Mouse (Mus musculus) forebrain, embryonic 14.5 days (tissue): ENCODE measurements around the gene Cdh1. TPM values are rescaled to one million over a fixed set of nuclear protein-coding genes. Genes with fewer than 3 reads are reported as not detected.
A peak's percentile ranks its signal among the peaks of the same experiment; 100 is the strongest.

ENCODE experiments used
- ATAC-seq: fragments of 200-750 bp; cut with Nextera tagmentation; 2 replicates; pipeline ENCODE4 v1.8.0; 2017; ENCODE audit warnings: mild to moderate bottlenecking, moderate library complexity
- DNase-seq: peaks from one replicate; pipeline ENCODE4 v3.0.0-alpha.2; 2015; ENCODE audit warnings: low spot score
- H3K27ac ChIP-seq: fragments of 300-500 bp; sonication (generic); 2 replicates; pipeline ENCODE4 v1.5.1; 2014; ENCODE audit warnings: low read depth, mild to moderate bottlenecking, control low read depth, low read length, moderate library complexity
- H3K27me3 ChIP-seq: fragments of 300-500 bp; sonication (generic); replicated peaks from 2 replicates; pipeline ENCODE4 v1.6.1; 2014; ENCODE audit warnings: low read length, control low read depth, mixed read lengths; ENCODE audit not compliant: control insufficient read depth, insufficient read depth
- H3K36me3 ChIP-seq: fragments of 300-500 bp; sonication (generic); 2 replicates; pipeline ENCODE4 v1.6.1; 2014; ENCODE audit warnings: low read length, control low read depth; ENCODE audit not compliant: control insufficient read depth, insufficient read depth
- H3K4me1 ChIP-seq: fragments of 300-500 bp; sonication (generic); 2 replicates; pipeline ENCODE4 v1.6.1; 2014; ENCODE audit warnings: antibody characterized with exemption, low read length, control low read depth; ENCODE audit not compliant: control insufficient read depth, insufficient read depth
- H3K4me2 ChIP-seq: fragments of 300-500 bp; sonication (generic); 2 replicates; pipeline ENCODE4 v1.6.1; 2014; ENCODE audit warnings: mild to moderate bottlenecking, control low read depth, low read length
- H3K4me3 ChIP-seq: fragments of 300-500 bp; sonication (generic); 2 replicates; pipeline ENCODE4 v1.5.1; 2014; ENCODE audit warnings: low read depth, low read length, control low read depth
- H3K9ac ChIP-seq: fragments of 300-500 bp; sonication (generic); 2 replicates; pipeline ENCODE4 v1.6.1; 2014; ENCODE audit warnings: mild to moderate bottlenecking, low read length, control low read depth, moderate library complexity
- H3K9me3 ChIP-seq: fragments of 300-500 bp; sonication (generic); replicated peaks from 2 replicates; pipeline ENCODE4 v1.6.1; 2016; ENCODE audit warnings: low read length, control low read depth, mixed read lengths; ENCODE audit not compliant: control insufficient read depth
- WGBS: fragments of 180-500 bp; shearing (Covaris S2); extraction: QIAGEN DNeasy Blood & Tissue Kit; methylation state at CpG from one replicate; pipeline ENCODE4 v1.1.7; 2014; 5-methylcytosine and 5-hydroxymethylcytosine counted together
- polyA plus RNA-seq: library from polyadenylated mRNA; unstranded; fragments of >200 nt; fragmentation: Nextera tagmentation; extraction: Ambion mirVana; gene quantifications from 2 replicates; pipeline ENCODE4 v1.2.1, GENCODE M21; 2014

The Cdh1 gene
- polyA plus RNA-seq, 1 experiment from 2014 or later, result 1.9 TPM

DNA sequence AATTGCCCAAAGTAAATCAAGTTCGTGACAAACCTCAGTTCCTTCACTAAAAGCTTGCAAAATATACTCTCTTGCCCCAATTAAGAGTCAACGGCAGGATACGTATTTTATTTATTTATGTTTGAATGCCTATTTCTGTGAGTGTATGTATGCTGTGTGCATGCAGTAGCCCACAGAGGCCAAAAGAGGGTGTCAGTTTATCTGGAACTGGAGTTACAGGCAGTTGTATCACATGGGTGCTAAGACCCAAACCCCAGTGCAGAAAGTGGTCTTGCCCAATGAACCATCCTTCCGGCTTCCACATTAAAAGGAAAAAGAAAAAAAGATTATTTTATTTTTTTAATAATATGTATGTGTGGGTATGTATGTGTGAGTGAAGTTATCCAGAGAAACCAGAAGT is 81.2 kb downstream of the Cdh1 start:
- no peak overlapping the region for H3K4me3 ChIP-seq
- no peak overlapping the region for H3K9ac ChIP-seq
- H3K27ac ChIP-seq, result no peak overlapping the region
- H3K27me3 ChIP-seq, result no peaks in the 10 kb centered on the region
- no peak for DNase-seq
- no peaks in the 10 kb centered on the region for H3K4me1 ChIP-seq
- H3K9me3 ChIP-seq, result no peaks in the 10 kb centered on the region
- WGBS, result 97% methylated on average over 4 of the region's 4 CpGs
- no peak overlapping the region for H3K4me2 ChIP-seq
- no peak for ATAC-seq
- no peaks in the 10 kb centered on the region for H3K36me3 ChIP-seq

GRCm38 (mm10) chr8:106687479-106687878 is 84.3 kb downstream of the Cdh1 start:
- H3K4me3 ChIP-seq, result no peak overlapping the region
- H3K27ac ChIP-seq, result no peak overlapping the region
- no peak overlapping the region for H3K4me2 ChIP-seq
- DNase-seq (peak; percentile 87), ATAC-seq (no peak; the same call in 1 of the 2 replicates)
- H3K9ac ChIP-seq, result no peak overlapping the region
- 10% methylated on average over 4 of the region's 4 CpGs for WGBS
- H3K36me3 ChIP-seq, result 0 out of 2 replicates have a peak, but pooled peaks cover 1% of the 10 kb centered on the region
- H3K9me3 ChIP-seq, result no peaks in the 10 kb centered on the region
- no peaks in the 10 kb centered on the region for H3K4me1 ChIP-seq
- H3K27me3 ChIP-seq, result no peaks in the 10 kb centered on the region

GRCm38 (mm10) chr8:106697748-106698248 is 94.6 kb downstream of the Cdh1 start:
- Histone ChIP-seq H3K4me2 (no peak overlapping the region), H3K4me1 (no peaks in the 10 kb centered on the region), H3K9ac (no peak overlapping the region), H3K4me3 (no peak overlapping the region), H3K36me3 (peaks cover 36% of the 10 kb centered on the region), H3K27me3 (no peaks in the 10 kb centered on the region), H3K27ac (no peak overlapping the region), H3K9me3 (no peaks in the 10 kb centered on the region)
- no peak for ATAC-seq
- 82% methylated on average over 3 of the region's 3 CpGs for WGBS
- DNase-seq, result no peak

- H3K36me3 ChIP-seq, result peaks cover 36% of the 10 kb centered on the region
- peak; percentile 74 for DNase-seq
- 76% methylated on average over 5 of the region's 5 CpGs for WGBS
- no peaks in the 10 kb centered on the region for H3K9me3 ChIP-seq
- no peak overlapping the region for H3K4me2 ChIP-seq
- no peaks in the 10 kb centered on the region for H3K4me1 ChIP-seq
- no peak overlapping the region for H3K27ac ChIP-seq
- H3K27me3 ChIP-seq, result no peaks in the 10 kb centered on the region
- no peak overlapping the region for H3K9ac ChIP-seq
- no peak for ATAC-seq
- no peak overlapping the region for H3K4me3 ChIP-seq
Measured at GRCm38 (mm10) chr8:106699588-106699987, 96.4 kb downstream of the Cdh1 start.

- Histone ChIP-seq H3K27ac (no peak overlapping the region), H3K4me3 (no peak overlapping the region), H3K9ac (no peak overlapping the region), H3K27me3 (no peaks in the 10 kb centered on the region), H3K9me3 (no peaks in the 10 kb centered on the region), H3K4me1 (no peaks in the 10 kb centered on the region), H3K4me2 (no peak overlapping the region), H3K36me3 (peaks cover 35% of the 10 kb centered on the region)
- DNase-seq (no peak), ATAC-seq (no peak)
- WGBS, result 86% methylated on average over 6 of the region's 6 CpGs
Measured at GRCm38 (mm10) chr8:106700131-106700530, 97.0 kb downstream of the Cdh1 start.

DNA sequence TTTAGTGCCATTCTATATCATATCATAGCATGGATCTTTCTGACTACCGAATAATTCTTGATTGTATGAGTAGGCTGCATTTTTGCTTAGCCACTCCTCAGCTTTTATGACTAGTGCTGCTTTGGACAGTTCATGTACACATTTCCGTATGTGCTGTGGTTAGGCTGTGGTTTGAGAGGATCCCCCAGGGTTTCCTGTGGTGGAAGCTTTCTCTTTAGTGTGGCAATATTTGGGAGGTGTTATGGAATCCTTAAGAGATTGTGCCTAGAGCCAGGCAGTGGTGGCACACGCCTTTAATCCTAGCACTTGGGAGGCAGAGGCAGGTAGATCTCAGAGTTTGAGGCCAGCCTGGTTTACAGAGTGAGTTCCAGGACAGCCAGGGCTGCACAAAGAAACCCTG is 98.2 kb downstream of the Cdh1 start:
- DNase-seq (no peak), ATAC-seq (no peak)
- H3K4me1 ChIP-seq, result no peaks in the 10 kb centered on the region
- no peak overlapping the region for H3K9ac ChIP-seq
- H3K4me3 ChIP-seq, result no peak overlapping the region
- no peak overlapping the region for H3K27ac ChIP-seq
- 95% methylated on average over 3 of the region's 3 CpGs for WGBS
- H3K36me3 ChIP-seq, result peaks cover 32% of the 10 kb centered on the region
- H3K27me3 ChIP-seq, result no peaks in the 10 kb centered on the region
- H3K4me2 ChIP-seq, result no peak overlapping the region
- no peaks in the 10 kb centered on the region for H3K9me3 ChIP-seq

DNA sequence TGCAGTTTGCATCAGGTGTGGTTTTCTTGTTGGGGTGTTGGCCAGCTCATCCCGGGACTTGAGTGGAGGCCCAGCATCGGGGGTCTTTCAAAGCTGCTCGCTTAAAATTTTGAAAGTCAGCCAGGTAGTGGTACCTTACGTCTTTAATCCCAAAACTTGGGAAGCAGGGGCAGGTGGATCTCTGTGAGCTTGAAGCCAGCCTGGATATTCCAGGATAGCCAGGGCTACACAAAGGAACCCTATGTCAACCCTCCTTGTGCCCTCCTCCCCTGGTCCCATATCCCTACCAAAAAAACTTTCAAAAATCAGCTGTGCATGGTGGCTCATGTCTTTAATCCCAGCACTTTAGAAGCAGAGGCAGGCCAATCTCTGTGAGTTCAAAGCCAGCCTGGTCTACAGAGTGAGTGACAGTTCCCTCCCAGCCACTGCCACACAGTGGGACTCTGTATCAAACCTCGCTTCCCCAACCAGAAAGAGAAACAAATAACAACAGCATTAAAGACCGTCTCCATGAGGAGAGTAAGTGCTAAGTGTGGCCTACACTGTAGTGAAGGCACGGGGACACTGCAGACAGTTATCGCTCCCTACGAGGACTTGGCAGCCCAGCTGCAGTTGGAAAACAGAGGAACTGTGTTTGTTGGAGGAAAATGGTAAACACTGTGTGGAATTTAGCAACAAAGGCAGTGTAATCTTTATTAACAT is 101.2 kb downstream of the Cdh1 start:
- DNase-seq (no peak), ATAC-seq (peak; percentile 50)
- H3K36me3 ChIP-seq, result peaks cover 14% of the 10 kb centered on the region
- H3K4me1 ChIP-seq, result no peaks in the 10 kb centered on the region
- no peaks in the 10 kb centered on the region for H3K9me3 ChIP-seq
- H3K9ac ChIP-seq, result no peak overlapping the region
- H3K4me3 ChIP-seq, result no peak overlapping the region
- H3K27me3 ChIP-seq, result no peaks in the 10 kb centered on the region
- H3K4me2 ChIP-seq, result no peak overlapping the region
- 82% methylated on average over 9 of the region's 9 CpGs for WGBS
- H3K27ac ChIP-seq, result peak overlapping the region; percentile 6; the same call in 1 of the 2 replicates

DNA sequence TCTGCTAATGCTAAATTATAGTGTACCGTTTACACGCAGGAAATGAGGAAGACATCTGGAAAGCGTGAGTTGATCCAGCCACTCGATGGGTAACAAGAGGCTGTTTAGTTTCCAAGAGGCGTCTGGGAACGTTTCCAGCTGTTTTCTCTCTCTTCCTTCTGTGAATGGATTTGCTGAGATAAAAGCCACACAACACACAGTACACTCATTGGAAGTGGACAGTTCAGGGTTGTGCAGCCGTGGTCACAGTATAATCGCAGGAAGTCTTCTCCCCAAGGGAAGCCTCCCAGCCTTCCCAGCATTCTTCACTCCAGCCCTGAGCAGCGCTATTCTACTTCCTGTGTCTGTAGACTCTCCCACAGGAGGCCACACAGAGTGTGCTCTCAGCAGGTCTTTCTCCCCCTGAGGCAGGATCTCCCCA is 101.8 kb downstream of the Cdh1 start:
- peaks cover 9% of the 10 kb centered on the region for H3K36me3 ChIP-seq
- H3K27me3 ChIP-seq, result no peaks in the 10 kb centered on the region
- peak overlapping the region; percentile 6; the same call in 1 of the 2 replicates for H3K27ac ChIP-seq
- H3K4me3 ChIP-seq, result no peak overlapping the region
- 53% methylated on average over 9 of the region's 9 CpGs for WGBS
- ATAC-seq, result peak; percentile 52
- DNase-seq, result peak; percentile 66
- no peak overlapping the region for H3K9ac ChIP-seq
- H3K9me3 ChIP-seq, result no peaks in the 10 kb centered on the region
- H3K4me2 ChIP-seq, result no peak overlapping the region
- H3K4me1 ChIP-seq, result no peaks in the 10 kb centered on the region

- Histone ChIP-seq H3K27me3 (no peaks in the 10 kb centered on the region), H3K4me2 (no peak overlapping the region), H3K36me3 (no peaks in the 10 kb centered on the region), H3K4me1 (no peaks in the 10 kb centered on the region), H3K9me3 (no peaks in the 10 kb centered on the region), H3K27ac (no peak overlapping the region), H3K4me3 (no peak overlapping the region), H3K9ac (no peak overlapping the region)
- WGBS, result 82% methylated on average over 6 of the region's 6 CpGs
- ATAC-seq (no peak), DNase-seq (no peak)
Measured at GRCm38 (mm10) chr8:106706194-106706593, 103.0 kb downstream of the Cdh1 start.
